Mouse (Mus musculus) midbrain, embryonic 15.5 days (tissue): ENCODE data around the gene Dhx33. TPM values are rescaled to one million over a fixed set of nuclear protein-coding genes. Genes with fewer than 3 reads are reported as not detected.
A peak's percentile ranks its signal among the peaks of the same experiment; 100 is the strongest.

ENCODE experiments used
- ATAC-seq: fragments of 200-750 bp; cut with Nextera tagmentation; replicated peaks from 2 replicates; pipeline ENCODE4 v1.8.0; 2017; ENCODE audit warnings: moderate TSS enrichment
- H3K27ac ChIP-seq: fragments of 300-500 bp; sonication (generic); 2 replicates; pipeline ENCODE4 v1.5.1; 2015; ENCODE audit warnings: mild to moderate bottlenecking, inconsistent platforms
- H3K27me3 ChIP-seq: fragments of 300-500 bp; sonication (generic); replicated peaks from 2 replicates; pipeline ENCODE4 v1.6.1; 2015; ENCODE audit warnings: inconsistent platforms
- H3K36me3 ChIP-seq: fragments of 300-500 bp; sonication (generic); replicated peaks from 2 replicates; pipeline ENCODE4 v1.6.1; 2015; ENCODE audit warnings: inconsistent platforms
- H3K4me1 ChIP-seq: fragments of 300-500 bp; sonication (generic); 2 replicates; pipeline ENCODE4 v1.6.1; 2015; ENCODE audit warnings: inconsistent platforms
- H3K4me2 ChIP-seq: fragments of 300-500 bp; sonication (generic); 2 replicates; pipeline ENCODE4 v1.6.1; 2015; ENCODE audit warnings: inconsistent platforms, mild to moderate bottlenecking, moderate library complexity
- H3K4me3 ChIP-seq: fragments of 300-500 bp; sonication (generic); 2 replicates; pipeline ENCODE4 v1.5.1; 2015; ENCODE audit warnings: mild to moderate bottlenecking, inconsistent platforms
- H3K9ac ChIP-seq: fragments of 300-500 bp; sonication (generic); 2 replicates; pipeline ENCODE4 v1.6.1; 2015; ENCODE audit warnings: mild to moderate bottlenecking, inconsistent platforms
- H3K9me3 ChIP-seq: fragments of 300-500 bp; sonication (generic); 2 replicates; pipeline ENCODE4 v1.6.1; 2016; ENCODE audit warnings: inconsistent platforms
- WGBS: fragments of 180-500 bp; shearing (Covaris S2); methylation state at CpG from one replicate; pipeline ENCODE4 v1.1.7; 2015; ENCODE audit warnings: mixed read lengths; 5-methylcytosine and 5-hydroxymethylcytosine counted together
- polyA plus RNA-seq: library from polyadenylated mRNA; unstranded; fragments of >200 nt; fragmentation: Nextera tagmentation; extraction: Ambion mirVana; gene quantifications from 2 replicates; pipeline ENCODE4 v1.2.1, GENCODE M21; 2015

The Dhx33 gene
- polyA plus RNA-seq: 15.3 and 16.2 TPM in 2 replicates

DNA sequence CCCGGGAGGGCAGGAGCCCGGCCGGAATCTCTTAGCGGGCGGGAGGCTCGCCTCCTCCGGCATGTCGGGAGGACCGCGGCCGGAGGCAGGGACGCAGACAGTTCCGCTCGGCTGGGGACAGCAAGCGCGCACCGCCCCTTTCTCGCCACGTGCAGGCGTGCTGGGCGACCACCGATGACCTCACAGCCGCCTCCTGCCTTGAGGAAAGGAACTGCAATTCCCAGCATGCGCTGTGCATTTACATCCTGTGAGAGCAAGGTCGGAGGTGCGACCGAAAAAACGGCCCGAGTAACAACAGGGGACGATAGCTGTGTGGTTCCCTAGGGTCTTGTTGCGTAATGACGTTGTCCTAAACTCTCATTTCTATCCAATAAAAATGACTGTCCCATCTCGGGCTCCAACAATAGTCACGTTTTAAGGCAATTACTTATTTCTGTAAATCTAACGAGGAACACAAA, at the start of gene Dhx33:
Gene Dhx33 (minus strand): TSS at position 122 of the 458 bp plus-strand sequence.
- peak within 1 kb of the TSS; percentile 91 for H3K4me2 ChIP-seq
- H3K27me3 ChIP-seq: no peaks in the 10 kb centered on the region
- WGBS: 0% methylated on average over 35 of the region's 35 CpGs
- H3K36me3 ChIP-seq: peaks cover 13% of the 10 kb centered on the region
- peak; percentile 98 for ATAC-seq
- peaks cover 22% of the 10 kb centered on the region for H3K4me1 ChIP-seq
- no peaks in the 10 kb centered on the region for H3K9me3 ChIP-seq
- peak within 1 kb of the TSS; percentile 83 for H3K9ac ChIP-seq
- peak within 1 kb of the TSS; percentile 84 for H3K27ac ChIP-seq
- H3K4me3 ChIP-seq: peak within 1 kb of the TSS; percentile 100

DNA sequence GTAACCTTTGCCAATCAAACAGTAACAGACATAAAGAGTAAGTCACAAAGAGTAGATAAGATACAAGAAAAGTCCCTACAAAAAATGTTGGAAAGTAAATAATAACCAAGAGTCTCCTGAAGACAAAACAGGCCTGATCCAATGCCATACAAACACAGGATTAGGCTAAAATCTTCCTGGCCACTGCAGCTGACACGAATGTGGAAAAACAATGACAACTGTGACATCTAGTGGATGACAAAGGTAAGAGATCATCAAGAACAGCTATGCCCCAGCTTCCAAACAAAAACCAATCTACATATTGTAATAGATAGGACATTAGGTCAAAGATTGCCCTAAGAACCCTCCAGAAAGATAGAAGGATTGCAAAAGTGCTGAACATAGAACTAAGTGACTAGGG, 48.3 kb upstream of the Dhx33 start:
- Histone ChIP-seq H3K9me3 (no peaks in the 10 kb centered on the region), H3K27ac (no peak overlapping the region), H3K4me2 (no peak overlapping the region), H3K4me1 (no peaks in the 10 kb centered on the region), H3K36me3 (no peaks in the 10 kb centered on the region), H3K9ac (no peak overlapping the region), H3K27me3 (no peaks in the 10 kb centered on the region), H3K4me3 (no peak overlapping the region)
- ATAC-seq: no peak
- WGBS: 0% methylated on average over 1 of the region's 1 CpGs

DNA sequence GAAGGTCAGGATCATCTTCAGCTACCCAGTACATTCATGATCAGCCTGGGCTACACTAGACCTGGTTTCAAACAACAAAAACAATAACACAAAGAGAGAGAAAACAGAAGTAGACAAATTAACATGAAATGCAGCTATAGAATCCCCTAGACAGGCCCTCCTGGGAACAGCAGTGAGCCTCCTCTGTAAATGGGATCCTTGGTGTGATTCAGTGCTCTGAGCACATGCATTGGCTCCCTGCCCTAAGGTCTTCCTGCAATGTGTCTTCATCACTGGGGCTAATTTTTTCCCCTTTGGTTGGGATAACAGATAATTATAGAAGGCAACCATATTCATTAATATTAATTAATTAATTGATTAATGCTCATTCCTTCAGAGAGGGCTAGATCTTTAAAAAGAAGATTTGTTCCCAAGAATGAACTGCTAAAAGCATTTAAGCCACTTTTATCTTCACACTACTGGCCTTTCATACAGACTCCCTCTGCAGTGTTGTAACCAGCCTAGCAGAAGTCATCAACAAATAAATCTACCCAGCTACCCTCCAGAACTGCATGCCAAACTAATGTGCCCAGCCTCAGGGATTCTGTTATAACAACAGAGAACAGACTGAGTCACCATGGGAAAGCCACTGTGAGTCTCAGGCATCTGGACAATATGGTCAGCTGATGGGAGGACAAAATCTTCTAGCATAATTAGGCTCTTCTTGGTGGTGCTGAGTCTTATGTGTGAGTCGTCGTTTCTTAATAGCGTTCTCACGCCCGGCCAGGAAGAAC, 35.5 kb upstream of the Dhx33 start:
- H3K4me3 ChIP-seq: no peak overlapping the region
- H3K4me1 ChIP-seq: no peaks in the 10 kb centered on the region
- no peak for ATAC-seq
- no peak overlapping the region for H3K9ac ChIP-seq
- H3K9me3 ChIP-seq: no peaks in the 10 kb centered on the region
- H3K27me3 ChIP-seq: no peaks in the 10 kb centered on the region
- H3K4me2 ChIP-seq: no peak overlapping the region
- H3K27ac ChIP-seq: no peak overlapping the region
- 95% methylated on average over 5 of the region's 5 CpGs for WGBS
- no peaks in the 10 kb centered on the region for H3K36me3 ChIP-seq

GRCm38 (mm10) chr11:71033163-71033761, 29.0 kb upstream of the Dhx33 start, which contains the start of gene 6330403K07Rik:
6330403K07Rik (minus strand) TSS chr11:71033513.
- Histone ChIP-seq H3K27ac (peak within 1 kb of the TSS; percentile 95), H3K4me2 (peak within 1 kb of the TSS; percentile 72), H3K4me1 (peaks cover 28% of the 10 kb centered on the region), H3K4me3 (peak within 1 kb of the TSS; percentile 67), H3K9me3 (no peaks in the 10 kb centered on the region), H3K27me3 (no peaks in the 10 kb centered on the region), H3K9ac (peak within 1 kb of the TSS; percentile 76), H3K36me3 (no peaks in the 10 kb centered on the region)
- WGBS: under 1% methylated on average over 25 of the region's 31 CpGs
- peak; percentile 97 for ATAC-seq

DNA sequence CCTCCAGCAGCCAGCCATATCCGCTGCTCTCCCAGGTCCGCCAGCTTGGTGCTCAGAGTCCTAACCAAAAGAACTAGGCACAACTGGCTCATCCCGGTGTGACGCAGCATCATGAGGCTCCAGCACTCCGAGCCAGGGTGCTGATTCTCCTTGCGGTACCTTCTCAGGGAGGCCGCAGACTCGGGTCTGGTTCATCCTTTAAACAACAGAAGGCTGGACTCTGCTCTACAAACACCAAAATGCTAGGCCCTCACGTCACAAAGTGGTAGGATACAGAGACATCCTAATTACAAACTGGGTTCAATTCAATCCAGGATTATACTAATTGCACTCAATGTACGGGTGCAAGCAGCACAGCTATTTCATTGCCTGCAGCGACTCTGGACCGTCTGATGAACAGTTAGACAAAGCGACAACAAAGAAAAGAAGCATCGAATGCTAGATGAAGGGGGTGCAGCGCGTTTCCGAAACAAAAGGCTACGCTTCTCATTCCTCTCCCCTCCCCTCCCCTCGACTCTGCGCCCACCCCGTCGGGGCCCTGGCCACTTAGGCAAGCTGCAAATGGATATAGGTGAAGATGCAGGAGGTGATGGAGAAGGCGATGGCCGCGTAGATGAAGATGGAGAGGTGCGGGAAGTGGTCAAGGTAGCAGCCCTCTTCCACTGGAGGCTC, 28.4 kb upstream of the Dhx33 start:
- peak overlapping the region; percentile 95 for H3K27ac ChIP-seq
- peaks cover 4% of the 10 kb centered on the region; the same call in 1 of the 2 replicates for H3K36me3 ChIP-seq
- H3K9ac ChIP-seq: peak overlapping the region; percentile 76
- WGBS: 3% methylated on average over 26 of the region's 26 CpGs
- peaks cover 28% of the 10 kb centered on the region for H3K4me1 ChIP-seq
- H3K27me3 ChIP-seq: no peaks in the 10 kb centered on the region
- peak overlapping the region; percentile 72 for H3K4me2 ChIP-seq
- H3K9me3 ChIP-seq: no peaks in the 10 kb centered on the region
- peak; percentile 68 for ATAC-seq
- peak overlapping the region; percentile 67 for H3K4me3 ChIP-seq

DNA sequence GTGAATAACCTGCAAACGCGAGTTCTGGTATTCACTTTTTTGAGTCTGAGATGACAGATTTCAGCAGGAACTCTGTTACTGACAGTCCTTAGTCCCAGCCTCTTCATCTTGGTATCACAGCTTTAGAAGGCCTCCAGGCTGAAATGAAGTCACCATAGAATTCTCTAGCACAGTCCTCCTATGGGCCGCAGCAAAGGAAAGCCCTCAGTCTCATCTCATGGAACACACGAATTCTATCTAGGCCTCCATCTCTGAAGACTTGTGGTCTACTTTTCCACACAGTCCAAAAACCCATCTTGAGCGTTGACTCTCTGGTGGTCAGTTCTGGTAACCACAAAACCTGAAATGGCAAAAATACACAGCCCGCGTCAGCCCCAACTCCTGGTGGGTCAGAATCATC, 27.8 kb upstream of the Dhx33 start:
- Histone ChIP-seq H3K9ac (peak overlapping the region; percentile 76), H3K4me3 (peak overlapping the region; percentile 67), H3K4me1 (peaks cover 28% of the 10 kb centered on the region), H3K27me3 (no peaks in the 10 kb centered on the region), H3K27ac (peak overlapping the region; percentile 95), H3K36me3 (peaks cover 10% of the 10 kb centered on the region), H3K4me2 (peak overlapping the region; percentile 72), H3K9me3 (no peaks in the 10 kb centered on the region)
- ATAC-seq: no peak
- WGBS: 37% methylated on average over 7 of the region's 7 CpGs

GRCm38 (mm10) chr11:71029403-71030118, 25.3 kb upstream of the Dhx33 start:
- Histone ChIP-seq H3K36me3 (peaks cover 30% of the 10 kb centered on the region), H3K4me3 (no peak overlapping the region), H3K27me3 (no peaks in the 10 kb centered on the region), H3K9me3 (no peaks in the 10 kb centered on the region), H3K4me1 (peaks cover 28% of the 10 kb centered on the region), H3K9ac (no peak overlapping the region), H3K4me2 (no peak overlapping the region), H3K27ac (no peak overlapping the region)
- ATAC-seq: no peak
- WGBS: 78% methylated on average over 3 of the region's 3 CpGs

DNA sequence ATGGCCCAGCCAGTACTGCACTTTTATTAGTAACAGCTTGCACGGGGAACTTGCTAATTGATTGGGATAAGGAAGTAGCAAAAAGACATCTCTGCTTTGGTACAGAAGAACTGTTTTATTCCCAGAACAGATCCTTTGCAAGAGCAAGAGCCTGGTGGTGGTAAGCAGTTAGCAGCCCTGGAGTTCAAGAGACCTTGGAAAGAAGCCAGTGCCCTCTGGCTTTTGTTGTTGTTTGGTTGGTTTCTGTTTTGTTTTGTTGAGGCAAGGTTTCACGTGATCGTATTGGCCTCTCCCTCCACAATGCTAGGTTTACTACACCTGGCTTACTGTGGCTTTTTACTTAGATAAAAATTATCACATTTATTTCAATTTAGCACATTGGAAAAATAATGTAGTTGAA, 24.0 kb upstream of the Dhx33 start:
- Histone ChIP-seq H3K9ac (no peak overlapping the region), H3K36me3 (peaks cover 34% of the 10 kb centered on the region)
- ATAC-seq: no peak

GRCm38 (mm10) chr11:71019201-71020068, 15.2 kb upstream of the Dhx33 start, which contains the start of the genes Mis12 and Derl2:
Mis12 (plus strand) TSS chr11:71019611.
Derl2 (minus strand) TSS chr11:71019841.
- peak; percentile 100 for ATAC-seq
- H3K27ac ChIP-seq: peak within 1 kb of the TSS; percentile 90
- WGBS: under 1% methylated on average over 71 of the region's 71 CpGs
- H3K4me1 ChIP-seq: peaks cover 46% of the 10 kb centered on the region
- 0 out of 2 replicates have a peak, but pooled peaks cover 2% of the 10 kb centered on the region for H3K36me3 ChIP-seq
- H3K27me3 ChIP-seq: no peaks in the 10 kb centered on the region
- H3K9me3 ChIP-seq: no peaks in the 10 kb centered on the region
- peak within 1 kb of the TSS; percentile 89 for H3K9ac ChIP-seq
- peak within 1 kb of the TSS; percentile 84 for H3K4me2 ChIP-seq
- peak within 1 kb of the TSS; percentile 87 for H3K4me3 ChIP-seq

More for the DNA sequence above, 24.0 kb upstream of the Dhx33 start:
- H3K27me3 ChIP-seq: no peaks in the 10 kb centered on the region
- no peak overlapping the region for H3K4me3 ChIP-seq
- H3K4me1 ChIP-seq: peaks cover 23% of the 10 kb centered on the region
- no peak overlapping the region for H3K4me2 ChIP-seq
- no peaks in the 10 kb centered on the region for H3K9me3 ChIP-seq
- no peak overlapping the region for H3K27ac ChIP-seq
- WGBS: 83% methylated on average over 3 of the region's 3 CpGs

- peaks cover 43% of the 10 kb centered on the region for H3K4me1 ChIP-seq
- no peaks in the 10 kb centered on the region for H3K36me3 ChIP-seq
- peak overlapping the region; percentile 85 for H3K27ac ChIP-seq
- H3K9ac ChIP-seq: peak overlapping the region; percentile 89
- WGBS: 6% methylated on average over 28 of the region's 28 CpGs
- no peaks in the 10 kb centered on the region for H3K27me3 ChIP-seq
- H3K4me2 ChIP-seq: peak overlapping the region; percentile 84
- H3K9me3 ChIP-seq: no peaks in the 10 kb centered on the region
- ATAC-seq: peak; percentile 32; the same call in 1 of the 2 replicates
- peak overlapping the region; percentile 87 for H3K4me3 ChIP-seq
Observed at GRCm38 (mm10) chr11:71018416-71019200, 14.4 kb upstream of the Dhx33 start.
